Mouse (Mus musculus): Measurements from ENCODE around the gene Gcnt3.

DNA sequence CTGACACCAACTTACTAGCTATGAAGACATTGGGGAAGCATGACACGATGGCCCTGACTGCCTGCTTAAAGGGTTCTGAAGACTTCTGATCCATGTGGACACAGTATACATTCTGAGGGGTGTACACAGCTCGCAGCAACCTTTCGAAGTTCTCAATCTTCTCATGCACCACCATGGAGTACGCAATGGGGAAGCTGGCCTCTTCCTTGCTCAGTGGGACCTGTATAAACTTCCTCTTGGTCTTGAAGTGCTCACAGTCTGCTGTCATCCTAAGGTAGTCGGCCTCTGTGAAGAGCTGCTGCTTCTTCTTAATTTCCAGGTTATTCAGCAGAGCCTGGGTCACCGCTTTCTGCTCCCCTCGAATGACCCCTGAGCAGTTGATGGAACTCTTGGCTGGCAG is 3.2 kb downstream of the Gcnt3 start:
- TF ChIP-seq HCFC1 (IDR thresholded peaks at IDR 0.05; ENCODE audit: borderline replicate concordance, insufficient read depth, low read length) (no peak), ZC3H11A (IDR thresholded peaks at IDR 0.05; ENCODE audit: borderline replicate concordance, low read depth, low read length) (no peak), ZNF384 (IDR thresholded peaks at IDR 0.05; ENCODE audit: low read depth, low read length) (no peak), CHD2 (IDR thresholded peaks at IDR 0.05; ENCODE audit: low read depth, low read length) (no peak), MAFK (IDR thresholded peaks at IDR 0.05; ENCODE audit: insufficient read depth, low read depth, low read length) (no peak)
